Mouse (Mus musculus) embryonic stem cell, embryonic (primary cell): ENCODE measurements around the gene Zfp710.

ENCODE experiments used
- CTCF ChIA-PET, 4 experiments: fragments of 300-600 bp in 2 of 4; fragments of 350-600 bp in 2 of 4; sonication (Branson Sonifier 250); formaldehyde crosslinking; loops; one replicate each; lab custom pipeline; 2022; ENCODE audit warnings: inconsistent platforms in 2 of 4; lab: Charles Lee
- POLR2A ChIA-PET, 4 experiments: fragments of 300-600 bp in 2 of 4; fragments of 350-600 bp in 2 of 4; sonication (Branson Sonifier 250); formaldehyde crosslinking; loops; one replicate each; lab custom pipeline; 2022; ENCODE audit warnings: antibody characterized with exemption in 4 of 4, inconsistent platforms in 1 of 4; lab: Charles Lee

Zfp710 gene

DNA sequence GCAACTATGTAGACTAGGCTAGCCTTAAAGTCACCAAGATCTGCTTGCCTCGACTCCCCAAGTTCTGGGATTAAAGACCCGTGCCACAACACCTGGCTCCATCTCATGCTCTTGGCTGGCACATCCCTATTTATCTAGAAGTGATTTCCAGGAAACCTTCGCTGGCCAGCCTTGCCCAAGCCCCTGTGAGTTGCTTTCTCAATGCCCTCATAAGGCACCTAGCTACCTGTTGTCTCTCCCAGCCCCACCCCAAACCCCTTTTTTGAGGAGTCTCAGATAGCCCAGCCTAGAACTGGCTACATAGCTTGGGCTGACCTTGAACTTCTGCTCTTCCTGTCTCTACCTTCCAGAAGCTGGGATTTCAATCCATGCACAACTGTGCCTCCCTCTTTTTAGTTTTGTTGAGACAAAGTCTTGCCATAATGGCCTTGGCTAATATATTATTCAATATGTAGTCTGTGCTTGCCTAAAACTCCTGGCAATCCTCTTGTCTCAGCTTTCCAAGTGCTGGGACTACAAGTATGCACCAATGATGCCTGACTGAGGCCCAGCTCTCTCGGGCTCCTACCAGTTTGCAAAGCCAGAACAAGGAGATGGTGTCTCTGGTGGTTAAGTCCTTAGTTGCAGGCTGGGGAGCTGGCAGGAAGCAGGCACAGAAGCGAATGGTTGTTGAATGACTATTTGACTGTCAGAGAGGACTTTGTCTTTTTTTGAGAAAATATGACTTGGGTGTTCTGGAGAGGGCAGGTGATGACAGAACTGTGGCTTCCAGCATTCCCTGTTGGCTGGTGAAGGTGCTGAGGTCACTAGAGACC is 786 bp upstream of the Zfp710 start:
- POLR2A ChIA-PET = interaction anchor here (0.6 to 21.3 kb wide), 63 partner anchors 6 to 832 kb away, joined by 3 to 515 read pairs (median 5); partner anchors contain the start of genes Idh2 (in 3 of the 4), Blm (in 1 of the 4) and Rccd1 (in 1 of the 4)
- CTCF ChIA-PET = interaction anchor here (0.6 to 2.4 kb wide), 12 partner anchors 8 to 162 kb away, joined by 3 to 14 read pairs (median 4); no protein-coding TSS in a partner anchor

DNA sequence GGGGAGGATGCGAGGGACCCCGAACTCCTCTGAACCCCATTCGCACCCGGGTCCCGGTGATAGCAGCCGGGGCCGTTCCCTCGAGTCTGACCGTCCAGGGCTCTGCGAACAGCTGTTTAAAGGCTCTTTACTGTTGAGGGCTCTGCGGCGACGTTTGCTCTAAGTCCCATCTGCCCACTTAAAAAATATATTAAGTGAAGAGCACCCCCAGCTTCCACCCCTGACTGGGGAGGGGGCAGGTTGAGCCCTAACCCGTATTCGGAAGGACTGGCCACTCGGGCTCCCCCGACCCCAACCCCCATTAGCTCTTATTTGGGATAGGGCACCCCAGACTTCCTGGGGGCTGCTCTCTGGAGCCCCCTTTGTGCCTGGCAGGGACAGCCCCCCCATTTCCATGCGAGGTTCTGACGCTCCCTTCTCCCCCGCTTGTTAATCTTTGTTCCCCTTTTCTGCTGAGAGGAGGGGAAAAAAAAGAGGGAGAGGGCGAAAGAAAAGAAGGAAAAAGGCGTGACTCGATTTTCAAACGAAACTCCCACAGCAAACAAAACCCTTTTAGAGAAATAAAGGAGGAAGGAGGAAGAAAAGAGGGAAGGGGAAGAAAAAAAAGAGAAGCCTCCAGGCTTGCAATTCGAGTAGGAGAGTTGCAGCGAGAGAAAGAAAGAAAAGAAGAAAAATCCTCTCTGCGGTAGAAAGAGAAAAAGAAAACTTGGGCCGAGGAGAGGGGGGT is 940 bp downstream of the Zfp710 start:
- POLR2A ChIA-PET = interaction anchor here (0.6 to 21.3 kb wide), 79 partner anchors 8 to 1173 kb away, joined by 3 to 515 read pairs (median 5); partner anchors contain the start of genes Idh2 (in 3 of the 4), Sema4b (in 2 of the 4), Arpin (in 1 of the 4) and Blm (in 1 of the 4)

DNA sequence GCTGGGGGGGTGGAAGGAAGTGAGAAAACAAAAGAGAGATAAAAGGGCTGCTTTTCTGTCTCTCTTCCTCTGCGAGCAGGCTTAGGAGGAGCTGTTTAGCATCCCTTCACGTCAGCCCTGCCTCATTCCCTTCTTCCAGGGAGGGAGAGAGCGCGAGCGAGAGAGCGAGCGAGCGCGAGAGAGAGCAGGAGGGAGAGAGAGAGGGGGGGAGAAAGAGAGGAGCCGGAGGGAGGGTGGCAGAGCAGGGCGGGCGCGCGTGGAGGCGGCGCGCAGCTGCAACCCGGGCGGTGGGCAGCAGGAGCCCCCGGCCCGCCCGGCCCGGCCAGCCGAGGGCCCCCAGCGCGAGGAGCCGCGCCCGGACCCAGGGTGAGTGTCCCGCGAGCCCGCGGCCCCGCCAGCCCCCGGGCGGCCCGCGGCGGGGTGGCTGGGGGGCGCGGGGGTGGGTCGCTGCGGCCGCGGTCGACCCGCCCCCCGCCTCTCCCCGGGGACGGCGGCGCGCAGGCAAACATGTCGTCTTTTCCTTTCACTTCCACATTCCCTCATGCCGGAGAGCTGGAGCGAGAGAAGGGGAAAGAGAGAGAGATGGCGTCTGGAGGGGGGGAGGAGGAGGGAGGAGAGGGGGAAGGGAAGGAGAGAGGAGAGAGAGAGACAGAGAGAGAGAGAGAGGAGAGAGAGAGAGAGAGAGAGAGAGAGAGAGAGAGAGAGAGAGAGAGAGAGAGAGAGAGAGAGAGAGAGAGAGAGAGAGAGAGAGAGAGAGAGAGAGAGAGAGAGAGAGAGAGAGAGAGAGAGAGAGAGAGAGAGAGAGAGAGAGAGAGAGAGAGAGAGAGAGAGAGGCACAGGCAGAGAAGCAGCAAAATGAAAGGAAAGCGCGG is 1.7 kb downstream of the Zfp710 start:
- ChIA-PET CTCF (interaction anchor here in 2 of 4 experiments (0.7 to 1.5 kb wide), 2 partner anchors 17 to 31 kb away, joined by 3 to 10 read pairs; no protein-coding TSS in a partner anchor), POLR2A (interaction anchor here (0.5 to 21.3 kb wide), 20 partner anchors 8 to 1172 kb away, joined by 3 to 515 read pairs (median 8); partner anchors contain the start of genes Idh2 (in 1 of the 4) and Sema4b (in 1 of the 4))

More for the DNA sequence above, 940 bp downstream of the Zfp710 start:
- CTCF ChIA-PET = interaction anchor here in 3 of 4 experiments (0.6 to 2.4 kb wide), 9 partner anchors 10 to 245 kb away, joined by 3 to 14 read pairs (median 3); no protein-coding TSS in a partner anchor

- CTCF ChIA-PET = interaction anchor here in 3 of 4 experiments (0.7 to 0.8 kb wide), 3 partner anchors 8 to 159 kb away, joined by 3 to 8 read pairs (median 4); no protein-coding TSS in a partner anchor
- POLR2A ChIA-PET = interaction anchor here (0.5 to 21.3 kb wide), 22 partner anchors 9 to 374 kb away, joined by 3 to 515 read pairs (median 4); partner anchors contain the start of gene Sema4b (in 1 of the 4)
These were observed 2.5 kb downstream of the Zfp710 start for GRCm38 (mm10) chr7:80026990-80027635.

- ChIA-PET CTCF (interaction anchor here (0.6 to 1.4 kb wide), 7 partner anchors 8 to 1184 kb away, joined by 3 to 13 read pairs (median 5); no protein-coding TSS in a partner anchor), POLR2A (interaction anchor here (0.5 to 21.3 kb wide), 32 partner anchors 8 to 315 kb away, joined by 3 to 515 read pairs (median 4); partner anchors contain the start of gene Hddc3 (in 1 of the 4))
These were observed 3.2 kb downstream of the Zfp710 start for GRCm38 (mm10) chr7:80027636-80028417.

- POLR2A ChIA-PET = interaction anchor here (0.6 to 21.3 kb wide), 27 partner anchors 10 to 291 kb away, joined by 3 to 515 read pairs (median 5); no protein-coding TSS in a partner anchor
These were observed 3.8 kb downstream of the Zfp710 start for GRCm38 (mm10) chr7:80028418-80028720.

DNA sequence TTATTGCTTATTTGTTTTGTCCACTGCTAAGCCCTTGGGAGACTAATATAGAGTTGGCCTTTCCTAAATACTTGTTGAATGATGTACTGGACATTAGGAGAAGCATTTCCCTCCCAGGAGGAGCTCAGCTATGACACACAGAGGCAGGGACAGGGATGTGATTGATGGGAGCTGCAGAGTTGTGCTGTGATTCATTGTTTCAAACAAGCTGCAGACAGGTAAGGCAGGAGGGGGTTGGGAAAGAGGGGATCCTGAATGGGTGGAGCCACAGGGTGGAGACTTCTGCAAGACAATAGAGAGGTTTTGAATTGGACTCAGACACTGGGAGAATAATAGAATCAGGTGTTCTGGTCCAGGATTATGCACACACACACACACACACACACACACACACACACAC is 5.4 kb downstream of the Zfp710 start:
- ChIA-PET POLR2A (interaction anchor here (0.5 to 21.3 kb wide), 62 partner anchors 8 to 1125 kb away, joined by 3 to 515 read pairs (median 5); partner anchors contain the start of genes Idh2 (in 3 of the 4), Mesp1 (in 1 of the 4) and Ngrn (in 1 of the 4)), CTCF (interaction anchor here in 2 of 4 experiments (0.7 to 1.2 kb wide), 3 partner anchors 55 to 817 kb away, joined by 3 to 6 read pairs (median 3); partner anchors contain the start of gene Rccd1 (in 1 of the 2))

More at GRCm38 (mm10) chr7:80028418-80028720, 3.8 kb downstream of the Zfp710 start:
- CTCF ChIA-PET = interaction anchor here (0.6 to 1.4 kb wide), 5 partner anchors 13 to 1184 kb away, joined by 3 to 13 read pairs (median 5); no protein-coding TSS in a partner anchor

GRCm38 (mm10) chr7:80030486-80030885 is 5.9 kb downstream of the Zfp710 start:
- CTCF ChIA-PET = interaction anchor here in 2 of 4 experiments (0.7 to 1.2 kb wide), 3 partner anchors 16 to 294 kb away, joined by 3 to 11 read pairs (median 5); partner anchors contain the start of gene Rccd1 (in 1 of the 2)

GRCm38 (mm10) chr7:80030987-80031386 is 6.4 kb downstream of the Zfp710 start:
- ChIA-PET POLR2A (interaction anchor here (0.6 to 21.3 kb wide), 67 partner anchors 9 to 378 kb away, joined by 3 to 515 read pairs (median 4); partner anchors contain the start of gene Idh2 (in 3 of the 4)), CTCF (interaction anchor here in 2 of 4 experiments (0.5 to 1.2 kb wide), 3 partner anchors 16 to 283 kb away, joined by 5 to 11 read pairs (median 5); no protein-coding TSS in a partner anchor)

More at GRCm38 (mm10) chr7:80030486-80030885, 5.9 kb downstream of the Zfp710 start:
- POLR2A ChIA-PET = interaction anchor here (0.5 to 21.3 kb wide), 70 partner anchors 7 to 376 kb away, joined by 3 to 515 read pairs (median 4); partner anchors contain the start of genes Idh2 (in 3 of the 4) and Mesp1 (in 1 of the 4)

DNA sequence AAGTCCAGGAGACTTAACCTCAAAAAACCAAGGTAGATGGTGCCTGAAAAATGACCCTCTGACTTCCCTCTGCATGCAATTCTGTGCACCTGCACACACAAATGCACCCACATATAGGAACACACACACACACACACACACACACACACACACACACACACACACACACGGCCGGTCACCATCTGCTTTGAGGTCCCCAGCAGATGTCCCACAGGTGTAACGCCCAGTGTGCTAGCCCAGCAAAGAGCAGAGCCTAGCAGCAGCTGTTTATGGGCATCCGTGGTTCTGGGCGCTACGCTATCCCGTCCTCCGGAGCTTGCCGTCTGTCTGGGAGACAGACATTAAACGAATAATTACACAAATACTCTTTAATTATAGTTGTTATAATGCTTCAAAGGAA is 6.9 kb downstream of the Zfp710 start:
- CTCF ChIA-PET = interaction anchor here (0.5 to 1.2 kb wide), 5 partner anchors 17 to 42 kb away, joined by 3 to 11 read pairs (median 5); no protein-coding TSS in a partner anchor
- POLR2A ChIA-PET = interaction anchor here (0.6 to 21.3 kb wide), 56 partner anchors 7 to 378 kb away, joined by 3 to 515 read pairs (median 5); partner anchors contain the start of genes Idh2 (in 2 of the 4) and Zfp710 (in 1 of the 4)

GRCm38 (mm10) chr7:80032216-80033052 is 7.8 kb downstream of the Zfp710 start:
- CTCF ChIA-PET = interaction anchor here (0.5 to 1.4 kb wide), 10 partner anchors 17 to 700 kb away, joined by 3 to 5 read pairs (median 3); no protein-coding TSS in a partner anchor
- POLR2A ChIA-PET = interaction anchor here (0.6 to 21.3 kb wide), 39 partner anchors 8 to 828 kb away, joined by 3 to 515 read pairs (median 4); partner anchors contain the start of genes Zfp710 (in 2 of the 4), Idh2 (in 1 of the 4) and Zscan2 (in 1 of the 4)

DNA sequence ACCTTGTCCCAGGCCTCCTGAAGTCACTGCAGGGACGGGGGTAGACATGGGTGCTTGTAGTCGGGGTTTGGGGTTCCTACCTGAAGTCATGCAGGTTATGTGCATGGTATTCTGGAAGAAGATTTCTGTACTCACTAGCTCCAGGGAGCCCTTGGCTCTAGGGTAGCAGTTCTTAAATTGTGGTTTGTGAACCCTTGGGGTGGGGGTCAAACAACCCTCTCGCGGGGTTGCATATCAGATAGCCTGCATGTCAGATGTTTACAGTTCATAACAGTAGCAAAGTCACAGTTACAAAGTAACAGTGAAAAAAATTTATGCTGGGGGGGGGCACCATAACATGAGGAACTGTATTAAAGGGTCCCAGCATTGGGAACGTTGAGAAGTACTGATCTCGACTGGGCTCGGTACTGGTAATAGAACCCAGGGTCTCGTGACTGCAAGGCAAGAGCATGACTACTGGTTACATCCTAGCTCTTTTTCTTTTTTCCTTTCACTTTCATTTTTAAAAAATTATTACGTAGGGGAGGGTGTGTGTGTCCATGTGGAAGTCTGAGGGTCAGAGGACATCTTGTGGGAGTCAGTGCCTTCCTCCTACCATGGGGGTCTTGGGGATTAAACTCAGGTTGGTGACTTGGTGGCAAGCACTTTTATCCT is 8.6 kb downstream of the Zfp710 start:
- ChIA-PET CTCF (interaction anchor here in 3 of 4 experiments (0.5 to 1.4 kb wide), 7 partner anchors 16 to 700 kb away, joined by 3 to 5 read pairs (median 3); no protein-coding TSS in a partner anchor), POLR2A (interaction anchor here (0.6 to 21.3 kb wide), 31 partner anchors 8 to 828 kb away, joined by 3 to 515 read pairs (median 4); partner anchors contain the start of genes Zfp710 (in 2 of the 4), Idh2 (in 1 of the 4) and Zscan2 (in 1 of the 4))

DNA sequence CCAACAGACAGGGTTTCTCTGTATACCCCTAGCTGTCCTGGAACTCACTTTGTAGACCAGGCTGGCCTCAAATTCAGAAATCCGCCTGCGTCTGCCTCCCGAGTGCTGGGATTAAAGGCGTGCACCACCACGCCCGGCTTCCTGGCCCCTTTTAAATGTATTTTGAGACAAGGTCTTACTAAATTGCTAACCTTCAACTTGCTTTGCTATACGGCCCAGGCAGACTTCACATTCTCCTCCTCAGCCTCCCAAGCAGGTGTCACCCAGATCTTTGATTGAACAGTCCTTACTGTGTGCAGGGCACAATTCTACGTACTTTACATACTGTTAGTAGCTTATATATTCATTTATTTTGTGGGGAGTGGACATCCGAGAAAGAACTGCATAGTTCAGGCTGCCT is 9.2 kb downstream of the Zfp710 start:
- CTCF ChIA-PET = no interaction called here

More for the DNA sequence above, 9.2 kb downstream of the Zfp710 start:
- POLR2A ChIA-PET = interaction anchor here in 3 of 4 experiments (0.6 to 21.3 kb wide), 13 partner anchors 10 to 165 kb away, joined by 3 to 515 read pairs (median 4); partner anchors contain the start of gene Zfp710 (in 2 of the 3)
